Mouse (Mus musculus): ENCODE data around the gene Syde1. TPM values are rescaled to one million over a fixed set of nuclear protein-coding genes. Genes with fewer than 3 reads are reported as not detected.

Syde1 gene
- polyA plus RNA-seq, 1 experiment from 2014 or later, result 13.5 TPM

GRCm38 (mm10) chr10:78594566-78594965, 2.8 kb upstream of the Syde1 start:
- no peak for ATAC-seq (replicated peaks; ENCODE audit: insufficient number of reproducible peaks, low FRiP score, low TSS enrichment, low read depth)
- H3K4me1 ChIP-seq (ENCODE audit: control insufficient read depth, insufficient read depth, low read length), result no peaks in the 10 kb centered on the region
- H3K27ac ChIP-seq (replicated peaks; ENCODE audit: low read depth, low read length), result no peak overlapping the region
- H3K27me3 ChIP-seq (ENCODE audit: control insufficient read depth, insufficient read depth, low read length), result no peaks in the 10 kb centered on the region
- no peak for DNase-seq (ENCODE audit: low spot score)
- H3K4me3 ChIP-seq (ENCODE audit: low read depth, low read length), result no peak overlapping the region
- H3K9me3 ChIP-seq (replicated peaks; ENCODE audit: control insufficient read depth, low read length), result no peaks in the 10 kb centered on the region
- H3K9ac ChIP-seq (replicated peaks; ENCODE audit: low read length), result no peak overlapping the region
- no peaks in the 10 kb centered on the region for H3K36me3 ChIP-seq (replicated peaks; ENCODE audit: control insufficient read depth, insufficient read depth, low read depth, low read length)
- no peak overlapping the region for H3K4me2 ChIP-seq (ENCODE audit: low read depth, low read length)

GRCm38 (mm10) chr10:78594157-78594556, 2.4 kb upstream of the Syde1 start:
- Histone ChIP-seq H3K9me3 (replicated peaks; ENCODE audit: control insufficient read depth, low read length) (no peaks in the 10 kb centered on the region), H3K27ac (replicated peaks; ENCODE audit: low read depth, low read length) (no peak overlapping the region), H3K27me3 (ENCODE audit: control insufficient read depth, insufficient read depth, low read length) (no peaks in the 10 kb centered on the region), H3K36me3 (replicated peaks; ENCODE audit: control insufficient read depth, insufficient read depth, low read depth, low read length) (peaks cover 3% of the 10 kb centered on the region; the same call in 1 of the 2 replicates), H3K4me1 (ENCODE audit: control insufficient read depth, insufficient read depth, low read length) (no peaks in the 10 kb centered on the region), H3K4me3 (ENCODE audit: low read depth, low read length) (no peak overlapping the region), H3K9ac (replicated peaks; ENCODE audit: low read length) (no peak overlapping the region), H3K4me2 (ENCODE audit: low read depth, low read length) (no peak overlapping the region)
- ATAC-seq (replicated peaks; ENCODE audit: insufficient number of reproducible peaks, low FRiP score, low TSS enrichment, low read depth), result no peak
- 73% methylated on average over 6 of the region's 6 CpGs for WGBS
- DNase-seq (ENCODE audit: low spot score), result no peak

- no peak overlapping the region for H3K4me2 ChIP-seq (ENCODE audit: low read depth, low read length)
- no peaks in the 10 kb centered on the region for H3K27me3 ChIP-seq (ENCODE audit: control insufficient read depth, insufficient read depth, low read length)
- DNase-seq (ENCODE audit: low spot score) (no peak), ATAC-seq (replicated peaks; ENCODE audit: insufficient number of reproducible peaks, low FRiP score, low TSS enrichment, low read depth) (no peak)
- whole genome bisulfite sequencing, result 95% methylated on average over 5 of the region's 5 CpGs
- no peak overlapping the region for H3K9ac ChIP-seq (replicated peaks; ENCODE audit: low read length)
- H3K4me1 ChIP-seq (ENCODE audit: control insufficient read depth, insufficient read depth, low read length), result no peaks in the 10 kb centered on the region
- no peaks in the 10 kb centered on the region for H3K9me3 ChIP-seq (replicated peaks; ENCODE audit: control insufficient read depth, low read length)
- H3K4me3 ChIP-seq (ENCODE audit: low read depth, low read length), result no peak overlapping the region
- H3K36me3 ChIP-seq (replicated peaks; ENCODE audit: control insufficient read depth, insufficient read depth, low read depth, low read length), result peaks cover 5% of the 10 kb centered on the region; the same call in 1 of the 2 replicates
- H3K27ac ChIP-seq (replicated peaks; ENCODE audit: low read depth, low read length), result no peak overlapping the region
These were observed 2.0 kb upstream of the Syde1 start for GRCm38 (mm10) chr10:78593736-78594135.

- Histone ChIP-seq H3K27ac (replicated peaks; ENCODE audit: low read depth, low read length) (no peak overlapping the region), H3K27me3 (ENCODE audit: control insufficient read depth, insufficient read depth, low read length) (no peaks in the 10 kb centered on the region), H3K4me1 (ENCODE audit: control insufficient read depth, insufficient read depth, low read length) (no peaks in the 10 kb centered on the region), H3K4me2 (ENCODE audit: low read depth, low read length) (no peak overlapping the region), H3K9ac (replicated peaks; ENCODE audit: low read length) (no peak overlapping the region), H3K36me3 (replicated peaks; ENCODE audit: control insufficient read depth, insufficient read depth, low read depth, low read length) (peaks cover 5% of the 10 kb centered on the region; the same call in 1 of the 2 replicates), H3K9me3 (replicated peaks; ENCODE audit: control insufficient read depth, low read length) (no peaks in the 10 kb centered on the region), H3K4me3 (ENCODE audit: low read depth, low read length) (no peak overlapping the region)
- DNase-seq (ENCODE audit: low spot score), result no peak
- 89% methylated on average over 4 of the region's 4 CpGs for WGBS
- ATAC-seq (replicated peaks; ENCODE audit: insufficient number of reproducible peaks, low FRiP score, low TSS enrichment, low read depth), result no peak
These were observed 1.2 kb upstream of the Syde1 start for GRCm38 (mm10) chr10:78592856-78593379.

- no peak for DNase-seq (ENCODE audit: low spot score)
- H3K36me3 ChIP-seq (replicated peaks; ENCODE audit: control insufficient read depth, insufficient read depth, low read depth, low read length), result peaks cover 8% of the 10 kb centered on the region
- peak overlapping the region; percentile 76 for H3K4me2 ChIP-seq (ENCODE audit: low read depth, low read length)
- H3K9ac ChIP-seq (replicated peaks; ENCODE audit: low read length), result peak overlapping the region; percentile 73
- peak overlapping the region; percentile 47; the same call in 1 of the 2 replicates for H3K27ac ChIP-seq (replicated peaks; ENCODE audit: low read depth, low read length)
- peak overlapping the region; percentile 60 for H3K4me3 ChIP-seq (ENCODE audit: low read depth, low read length)
- H3K4me1 ChIP-seq (ENCODE audit: control insufficient read depth, insufficient read depth, low read length), result no peaks in the 10 kb centered on the region
- ATAC-seq (replicated peaks; ENCODE audit: insufficient number of reproducible peaks, low FRiP score, low TSS enrichment, low read depth), result no peak
- WGBS, result 30% methylated on average over 9 of the region's 9 CpGs
- no peaks in the 10 kb centered on the region for H3K9me3 ChIP-seq (replicated peaks; ENCODE audit: control insufficient read depth, low read length)
- no peaks in the 10 kb centered on the region for H3K27me3 ChIP-seq (ENCODE audit: control insufficient read depth, insufficient read depth, low read length)
These were observed 1.0 kb downstream of the Syde1 start for GRCm38 (mm10) chr10:78590744-78591143.

DNA sequence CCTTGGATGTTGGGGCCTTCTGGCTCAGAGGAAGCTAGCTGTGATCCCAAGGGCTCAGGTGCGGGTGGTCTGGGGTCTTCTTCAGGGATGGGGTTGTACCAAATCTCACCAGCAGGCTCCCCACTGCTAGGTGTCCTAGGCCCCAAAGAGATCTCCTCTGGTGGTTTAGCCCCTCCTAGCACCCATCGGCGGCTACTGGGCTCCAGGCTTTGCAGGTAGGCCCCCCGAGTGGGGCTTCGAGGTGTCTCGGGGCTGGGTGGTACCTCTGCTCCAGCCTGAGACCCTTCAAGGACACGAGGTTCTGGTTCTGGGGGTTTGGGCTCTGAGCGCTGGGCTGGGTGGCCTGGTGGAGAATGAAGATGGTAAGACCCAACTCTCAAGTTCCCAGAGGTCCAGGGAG, 1.9 kb downstream of the Syde1 start:
- no peak for ATAC-seq (replicated peaks; ENCODE audit: insufficient number of reproducible peaks, low FRiP score, low TSS enrichment, low read depth)
- H3K4me1 ChIP-seq (ENCODE audit: control insufficient read depth, insufficient read depth, low read length), result no peaks in the 10 kb centered on the region
- peaks cover 8% of the 10 kb centered on the region for H3K36me3 ChIP-seq (replicated peaks; ENCODE audit: control insufficient read depth, insufficient read depth, low read depth, low read length)
- DNase-seq (ENCODE audit: low spot score), result no peak
- H3K9ac ChIP-seq (replicated peaks; ENCODE audit: low read length), result no peak overlapping the region
- no peak overlapping the region for H3K4me2 ChIP-seq (ENCODE audit: low read depth, low read length)
- no peaks in the 10 kb centered on the region for H3K9me3 ChIP-seq (replicated peaks; ENCODE audit: control insufficient read depth, low read length)
- no peak overlapping the region for H3K4me3 ChIP-seq (ENCODE audit: low read depth, low read length)
- 92% methylated on average over 8 of the region's 8 CpGs for WGBS
- no peaks in the 10 kb centered on the region for H3K27me3 ChIP-seq (ENCODE audit: control insufficient read depth, insufficient read depth, low read length)
- H3K27ac ChIP-seq (replicated peaks; ENCODE audit: low read depth, low read length), result no peak overlapping the region

GRCm38 (mm10) chr10:78589291-78589690, 2.5 kb downstream of the Syde1 start:
- DNase-seq (ENCODE audit: low spot score) (no peak), ATAC-seq (replicated peaks; ENCODE audit: insufficient number of reproducible peaks, low FRiP score, low TSS enrichment, low read depth) (no peak)
- H3K9me3 ChIP-seq (replicated peaks; ENCODE audit: control insufficient read depth, low read length), result no peaks in the 10 kb centered on the region
- no peak overlapping the region for H3K4me2 ChIP-seq (ENCODE audit: low read depth, low read length)
- H3K9ac ChIP-seq (replicated peaks; ENCODE audit: low read length), result no peak overlapping the region
- H3K36me3 ChIP-seq (replicated peaks; ENCODE audit: control insufficient read depth, insufficient read depth, low read depth, low read length), result peaks cover 8% of the 10 kb centered on the region
- H3K27me3 ChIP-seq (ENCODE audit: control insufficient read depth, insufficient read depth, low read length), result no peaks in the 10 kb centered on the region
- WGBS, result 94% methylated on average over 18 of the region's 18 CpGs
- no peak overlapping the region for H3K4me3 ChIP-seq (ENCODE audit: low read depth, low read length)
- no peaks in the 10 kb centered on the region for H3K4me1 ChIP-seq (ENCODE audit: control insufficient read depth, insufficient read depth, low read length)
- no peak overlapping the region for H3K27ac ChIP-seq (replicated peaks; ENCODE audit: low read depth, low read length)

GRCm38 (mm10) chr10:78586026-78586425, 5.7 kb downstream of the Syde1 start:
- Histone ChIP-seq H3K27ac (replicated peaks; ENCODE audit: low read depth, low read length) (no peak overlapping the region), H3K9me3 (replicated peaks; ENCODE audit: control insufficient read depth, low read length) (no peaks in the 10 kb centered on the region), H3K36me3 (replicated peaks; ENCODE audit: control insufficient read depth, insufficient read depth, low read depth, low read length) (peaks cover 8% of the 10 kb centered on the region), H3K9ac (replicated peaks; ENCODE audit: low read length) (no peak overlapping the region), H3K27me3 (ENCODE audit: control insufficient read depth, insufficient read depth, low read length) (no peaks in the 10 kb centered on the region), H3K4me1 (ENCODE audit: control insufficient read depth, insufficient read depth, low read length) (no peaks in the 10 kb centered on the region), H3K4me2 (ENCODE audit: low read depth, low read length) (no peak overlapping the region), H3K4me3 (ENCODE audit: low read depth, low read length) (no peak overlapping the region)
- ATAC-seq (replicated peaks; ENCODE audit: insufficient number of reproducible peaks, low FRiP score, low TSS enrichment, low read depth) (no peak), DNase-seq (ENCODE audit: low spot score) (no peak)
- WGBS, result 96% methylated on average over 13 of the region's 13 CpGs
